Mouse (Mus musculus) heart, embryonic 14.5 days (tissue): Measurements from ENCODE around the gene Rps6ka2. TPM values are rescaled to one million over a fixed set of nuclear protein-coding genes. Genes with fewer than 3 reads are reported as not detected.
A peak's percentile ranks its signal among the peaks of the same experiment; 100 is the strongest.

ENCODE experiments used
- ATAC-seq: fragments of 200-750 bp; cut with Nextera tagmentation; 2 replicates; pipeline ENCODE4 v1.8.0; 2017; ENCODE audit warnings: low read depth, moderate TSS enrichment; ENCODE audit not compliant: insufficient number of reproducible peaks, insufficient read depth, low FRiP score
- H3K27ac ChIP-seq, 2 experiments: fragments of 200-500 bp in 1 of 2; fragments of 300-500 bp in 1 of 2; sonication (generic) in 1 of 2; replicated peaks in 1 of 2; 2 replicates each; pipeline ENCODE4 v1.5.1; 2012 to 2014; ENCODE audit warnings: low read depth in 2 of 2, low read length in 2 of 2, control low read depth in 1 of 2, mild to moderate bottlenecking in 1 of 2, mixed read lengths in 1 of 2; ENCODE audit not compliant: control insufficient read depth in 1 of 2, insufficient read depth in 1 of 2
- H3K27me3 ChIP-seq: fragments of 300-500 bp; sonication (generic); 2 replicates; pipeline ENCODE4 v1.6.1; 2014; ENCODE audit warnings: mild to moderate bottlenecking, low read length, control low read depth; ENCODE audit not compliant: control insufficient read depth, insufficient read depth
- H3K36me3 ChIP-seq: fragments of 300-500 bp; sonication (generic); 2 replicates; pipeline ENCODE4 v1.6.1; 2014; ENCODE audit warnings: mild to moderate bottlenecking, control low read depth, low read length, mixed read lengths; ENCODE audit not compliant: control insufficient read depth, insufficient read depth
- H3K4me1 ChIP-seq, 2 experiments: fragments of 200-500 bp in 1 of 2; fragments of 300-500 bp in 1 of 2; sonication (generic) in 1 of 2; 2 replicates each; pipeline ENCODE4 v1.6.1; 2012 to 2014; ENCODE audit warnings: low read length in 2 of 2, control low read depth in 1 of 2, mixed read lengths in 1 of 2; ENCODE audit not compliant: control insufficient read depth in 2 of 2, insufficient read depth in 2 of 2
- H3K4me2 ChIP-seq: fragments of 300-500 bp; sonication (generic); 2 replicates; pipeline ENCODE4 v1.6.1; 2014; ENCODE audit warnings: mild to moderate bottlenecking, low read length
- H3K4me3 ChIP-seq, 2 experiments: fragments of 200-500 bp in 1 of 2; fragments of 300-500 bp in 1 of 2; sonication (generic) in 1 of 2; 2 replicates each; pipeline ENCODE4 v1.5.1; 2012 to 2014; ENCODE audit warnings: low read length in 2 of 2, mild to moderate bottlenecking in 2 of 2, control low read depth in 1 of 2, low read depth in 1 of 2, moderate library complexity in 1 of 2; ENCODE audit not compliant: control insufficient read depth in 1 of 2, insufficient read depth in 1 of 2
- H3K9ac ChIP-seq: fragments of 300-500 bp; sonication (generic); 2 replicates; pipeline ENCODE4 v1.6.1; 2014; ENCODE audit warnings: mild to moderate bottlenecking, low read length
- H3K9me3 ChIP-seq: fragments of 300-500 bp; sonication (generic); 2 replicates; pipeline ENCODE4 v1.6.1; 2016; ENCODE audit warnings: low read length, control low read depth; ENCODE audit not compliant: control insufficient read depth
- WGBS: fragments of 180-500 bp; shearing (Covaris S2); extraction: QIAGEN DNeasy Blood & Tissue Kit; methylation state at CpG from one replicate; pipeline ENCODE4 v1.1.7; 2014; 5-methylcytosine and 5-hydroxymethylcytosine counted together
- polyA plus RNA-seq: library from polyadenylated mRNA; unstranded; fragments of >200 nt; fragmentation: Nextera tagmentation; extraction: Ambion mirVana; gene quantifications from 2 replicates; pipeline ENCODE4 v1.2.1, GENCODE M21; 2014

Rps6ka2 gene
- polyA plus RNA-seq, 1 experiment from 2014 or later: 43.7 TPM

DNA sequence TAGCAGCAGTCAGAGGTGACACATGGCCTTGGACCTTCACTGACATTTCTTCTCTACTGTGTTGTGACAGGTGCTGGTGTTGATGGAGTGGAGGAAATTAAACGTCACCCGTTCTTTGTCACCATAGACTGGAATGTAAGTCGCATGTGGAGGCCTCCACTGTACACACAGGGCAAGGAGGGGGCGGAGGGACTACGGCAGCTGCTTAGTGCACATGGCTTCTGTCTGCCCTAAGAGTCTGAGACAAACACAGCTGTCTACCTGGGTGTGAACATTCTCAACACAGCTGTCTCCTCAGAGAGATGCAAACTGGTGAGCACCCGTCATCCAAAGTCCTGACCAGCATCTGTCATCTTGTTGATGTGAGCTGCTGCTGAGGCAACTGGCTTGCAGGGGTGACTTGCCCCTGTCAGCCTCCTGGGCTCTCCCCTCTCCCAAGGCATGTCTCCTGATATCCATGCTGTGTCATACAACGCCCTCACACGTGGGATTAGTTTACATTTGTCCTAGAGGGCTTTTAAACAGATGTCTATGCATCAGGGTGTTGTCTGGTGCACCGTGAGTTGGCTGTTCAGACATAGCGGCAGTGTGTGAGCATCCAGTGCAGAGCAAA lies 101.7 kb downstream of the Rps6ka2 start:
- ATAC-seq: no peak
- H3K4me3 ChIP-seq: no peak overlapping the region
- no peaks in the 10 kb centered on the region for H3K27me3 ChIP-seq
- peak overlapping the region; percentile 41; the same call in 1 of the 2 replicates for H3K9ac ChIP-seq
- peaks cover 14% of the 10 kb centered on the region for H3K36me3 ChIP-seq
- H3K27ac ChIP-seq: peak overlapping the region; percentile 78 to 94
- no peaks in the 10 kb centered on the region for H3K9me3 ChIP-seq
- H3K4me1 ChIP-seq: peaks cover 61 to 69% of the 10 kb centered on the region in 2 experiments
- no peak overlapping the region for H3K4me2 ChIP-seq
- 43% methylated on average over 10 of the region's 10 CpGs for WGBS

GRCm38 (mm10) chr17:7273054-7273453 lies 103.1 kb downstream of the Rps6ka2 start:
- Histone ChIP-seq H3K9me3 (no peaks in the 10 kb centered on the region), H3K4me1 (peaks cover 51 to 56% of the 10 kb centered on the region in 2 experiments), H3K9ac (peak overlapping the region; percentile 73), H3K36me3 (peaks cover 27% of the 10 kb centered on the region), H3K27ac (peak overlapping the region; percentile 98), H3K4me3 (no peak overlapping the region), H3K27me3 (no peaks in the 10 kb centered on the region), H3K4me2 (peak overlapping the region; percentile 56)
- peak; percentile 49 for ATAC-seq
- 19% methylated on average over 9 of the region's 9 CpGs for WGBS

DNA sequence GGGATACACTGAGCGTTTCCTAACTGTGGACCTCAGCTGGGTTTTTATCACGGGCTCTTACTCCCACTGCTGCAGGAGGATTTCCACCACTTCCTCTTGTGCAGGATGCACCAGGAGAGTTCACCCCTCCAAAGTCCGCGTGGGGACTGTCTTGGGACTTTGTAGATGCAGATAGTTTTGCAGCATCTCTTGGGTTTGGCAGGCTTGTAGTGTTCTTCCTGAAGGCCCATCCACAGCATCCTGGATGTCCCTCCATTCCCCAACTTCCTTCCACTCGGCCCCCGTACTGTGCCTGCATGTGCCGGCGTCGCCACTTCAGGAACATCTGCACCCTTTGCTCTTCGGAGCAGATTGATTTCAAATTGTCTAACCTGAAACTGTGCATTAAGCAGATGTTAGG lies 103.9 kb downstream of the Rps6ka2 start:
- Histone ChIP-seq H3K4me3 (no peak overlapping the region), H3K9me3 (no peaks in the 10 kb centered on the region), H3K4me2 (no peak overlapping the region), H3K4me1 (peaks cover 46 to 49% of the 10 kb centered on the region in 2 experiments), H3K27ac (peak overlapping the region; percentile 98), H3K27me3 (no peaks in the 10 kb centered on the region), H3K36me3 (peaks cover 34% of the 10 kb centered on the region), H3K9ac (peak overlapping the region; percentile 25)
- ATAC-seq: no peak
- WGBS: 75% methylated on average over 10 of the region's 10 CpGs

DNA sequence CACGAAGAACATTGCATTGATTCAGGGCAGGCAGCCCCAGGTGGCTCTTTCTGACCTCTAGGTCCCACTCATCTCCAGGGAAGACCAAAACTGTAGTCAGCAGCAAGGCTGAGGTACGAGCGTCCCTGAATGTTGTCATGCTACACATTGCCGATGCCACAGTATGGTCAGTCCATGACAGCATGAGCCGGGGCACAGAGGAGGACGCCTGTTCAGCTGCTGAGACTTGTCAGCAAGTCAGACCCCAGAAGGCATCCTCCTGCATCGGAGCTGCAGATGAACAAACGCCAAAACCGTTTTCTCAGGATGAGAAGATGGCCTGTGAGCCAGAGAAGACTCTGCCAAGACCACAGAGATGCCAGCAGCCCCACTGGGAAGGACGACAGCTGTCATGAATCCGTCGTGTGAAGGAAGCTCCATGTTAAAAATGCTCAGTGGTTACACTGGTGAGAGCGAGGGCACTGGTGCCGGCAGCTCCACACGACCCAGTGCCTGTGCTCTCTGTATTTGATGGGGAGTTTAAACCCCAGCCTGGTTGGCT lies 108.9 kb downstream of the Rps6ka2 start:
- peaks cover 8 to 19% of the 10 kb centered on the region in 2 experiments for H3K4me1 ChIP-seq
- H3K9me3 ChIP-seq: no peaks in the 10 kb centered on the region
- WGBS: 90% methylated on average over 15 of the region's 15 CpGs
- no peak for ATAC-seq
- no peak overlapping the region for H3K27ac ChIP-seq
- no peak overlapping the region for H3K9ac ChIP-seq
- no peak overlapping the region for H3K4me2 ChIP-seq
- peaks cover 77% of the 10 kb centered on the region for H3K36me3 ChIP-seq
- H3K27me3 ChIP-seq: no peaks in the 10 kb centered on the region
- no peak overlapping the region for H3K4me3 ChIP-seq

GRCm38 (mm10) chr17:7279251-7279650 lies 109.3 kb downstream of the Rps6ka2 start:
- Histone ChIP-seq H3K4me3 (no peak overlapping the region), H3K9ac (no peak overlapping the region), H3K4me1 (peaks cover 9 to 21% of the 10 kb centered on the region in 2 experiments), H3K9me3 (no peaks in the 10 kb centered on the region), H3K27ac (no peak overlapping the region), H3K27me3 (no peaks in the 10 kb centered on the region), H3K4me2 (no peak overlapping the region), H3K36me3 (peaks cover 78% of the 10 kb centered on the region)
- WGBS: 91% methylated on average over 9 of the region's 9 CpGs
- ATAC-seq: no peak

DNA sequence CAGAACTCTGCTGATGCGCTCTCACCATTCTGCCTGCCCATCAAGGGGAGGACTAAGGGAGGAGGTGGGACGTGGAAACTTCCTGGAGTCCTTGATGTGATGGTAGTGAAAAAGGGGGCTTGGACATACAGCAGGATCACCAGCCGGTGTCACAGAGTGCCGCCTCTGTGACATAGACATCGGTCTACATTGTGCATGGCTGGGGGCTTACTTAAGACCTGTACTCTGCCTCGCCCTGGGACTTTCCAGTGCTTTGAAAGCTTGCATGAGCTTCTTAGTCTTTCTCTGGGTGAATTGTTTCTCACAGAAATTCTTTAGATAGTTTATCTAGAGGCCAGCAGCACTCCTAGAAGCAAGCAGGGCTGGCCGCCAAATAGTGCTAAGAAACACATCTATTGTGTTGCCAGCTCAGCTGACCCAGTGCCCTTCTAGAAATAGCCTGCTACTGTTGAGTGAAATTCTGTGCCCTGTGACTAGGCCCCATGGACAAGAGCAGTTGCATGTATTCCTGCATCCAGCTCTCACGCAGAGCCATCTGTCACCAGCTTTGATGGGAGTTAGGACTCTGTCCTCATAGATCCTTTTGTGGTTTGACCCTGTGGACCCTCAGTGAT lies 114.5 kb downstream of the Rps6ka2 start:
- H3K9ac ChIP-seq: no peak overlapping the region; the same call in 1 of the 2 replicates
- H3K36me3 ChIP-seq: peaks cover 74% of the 10 kb centered on the region
- no peak overlapping the region for H3K4me3 ChIP-seq
- peaks cover 41 to 59% of the 10 kb centered on the region in 2 experiments for H3K4me1 ChIP-seq
- no peak overlapping the region for H3K4me2 ChIP-seq
- ATAC-seq: peak; percentile 73
- peak overlapping the region; percentile 96 to 97 for H3K27ac ChIP-seq
- no peaks in the 10 kb centered on the region for H3K27me3 ChIP-seq
- WGBS: 5% methylated on average over 8 of the region's 8 CpGs
- H3K9me3 ChIP-seq: no peaks in the 10 kb centered on the region

GRCm38 (mm10) chr17:7285292-7285691 lies 115.4 kb downstream of the Rps6ka2 start:
- H3K4me1 ChIP-seq: peaks cover 41 to 59% of the 10 kb centered on the region in 2 experiments
- ATAC-seq: no peak
- no peaks in the 10 kb centered on the region for H3K9me3 ChIP-seq
- H3K27ac ChIP-seq: peak overlapping the region; percentile 96 to 97
- H3K4me3 ChIP-seq: no peak overlapping the region
- H3K36me3 ChIP-seq: peaks cover 72% of the 10 kb centered on the region
- WGBS: 36% methylated on average over 12 of the region's 12 CpGs
- H3K4me2 ChIP-seq: no peak overlapping the region
- no peaks in the 10 kb centered on the region for H3K27me3 ChIP-seq
- peak overlapping the region; percentile 35; the same call in 1 of the 2 replicates for H3K9ac ChIP-seq
